ENCODE assay signal across 12 mouse cellular contexts in the genomic region with DNA sequence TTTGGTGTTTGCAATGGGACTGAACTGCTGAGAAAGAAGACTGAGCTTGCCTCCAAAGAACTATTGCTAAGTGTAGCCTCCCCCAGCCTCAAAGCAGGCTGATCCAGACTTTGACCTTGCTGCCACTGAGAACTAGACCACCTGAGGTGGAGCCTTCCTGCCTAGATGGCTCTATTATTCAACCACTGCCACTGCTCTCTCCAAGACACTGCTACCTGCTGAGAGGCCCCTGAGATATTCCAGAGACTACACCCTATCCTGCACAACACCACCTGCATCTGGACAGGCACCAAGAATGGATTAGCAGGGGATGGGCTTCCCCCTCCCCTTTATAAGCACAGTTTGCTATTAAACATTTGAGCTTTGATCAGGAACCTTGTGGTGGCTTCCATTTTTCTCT.
"Had no signal": no experiment of that assay in that cellular context is flagged by ENCODE, and none has a peak within 500 bp of the region (broad histone marks: within the 10 kb centered on the region; RNA-seq: fewer than 3 reads in every experiment).

No protein-coding gene starts in this region.

- DNase-seq: cerebellum, postnatal 14 days; cerebellum, postnatal 25 days; cerebellum, postnatal 36 days; embryo, embryonic 11 days; forebrain, postnatal 0 days; gastrocnemius, adult 2 months; gastrocnemius, postnatal 10 days; gastrocnemius, postnatal 14 days; gastrocnemius, postnatal 25 days; gastrocnemius, postnatal 36 days; heart, adult 18-20 months; heart, adult 2 months had no signal
